Mouse (Mus musculus): ENCODE data around the gene Vmn2r82. TPM values are rescaled to one million over a fixed set of nuclear protein-coding genes. Genes with fewer than 3 reads are reported as not detected.

The Vmn2r82 gene
- not detected in 2 replicates for polyA plus RNA-seq (2015; fragmentation: Nextera tagmentation; extraction: Ambion mirVana)

GRCm38 (mm10) chr10:79356220-79356619 lies at the start of gene Vmn2r82:
Gene Vmn2r82 (plus strand): TSS chr10:79356520.

Other genes starting within 250 kb of the Vmn2r82 start
- gene Vmn2r80, start 207.8 kb upstream of the Vmn2r82 start, polyA plus RNA-seq (2015; fragmentation: Nextera tagmentation; extraction: Ambion mirVana) = not detected in 2 replicates
- gene Vmn2r81, start 108.8 kb upstream of the Vmn2r82 start, polyA plus RNA-seq (2015; fragmentation: Nextera tagmentation; extraction: Ambion mirVana) = not detected in 2 replicates
- gene Vmn2r83, start 112.2 kb downstream of the Vmn2r82 start, polyA plus RNA-seq (2015; fragmentation: Nextera tagmentation; extraction: Ambion mirVana) = not detected in 2 replicates
- gene Plpp2, start 177.3 kb downstream of the Vmn2r82 start, polyA plus RNA-seq (2015; fragmentation: Nextera tagmentation; extraction: Ambion mirVana) = 8.5 and 11.1 TPM in 2 replicates
- 10.7 and 13.4 TPM in 2 replicates for gene Mier2, start 198.7 kb downstream of the Vmn2r82 start, polyA plus RNA-seq (2015; fragmentation: Nextera tagmentation; extraction: Ambion mirVana)
- not detected in 2 replicates for gene Theg, start 230.8 kb downstream of the Vmn2r82 start, polyA plus RNA-seq (2015; fragmentation: Nextera tagmentation; extraction: Ambion mirVana)

Data from spleen, postnatal 0 days (tissue).